Mouse (Mus musculus): Measurements from ENCODE around the gene Cd247.

Cd247 gene

DNA sequence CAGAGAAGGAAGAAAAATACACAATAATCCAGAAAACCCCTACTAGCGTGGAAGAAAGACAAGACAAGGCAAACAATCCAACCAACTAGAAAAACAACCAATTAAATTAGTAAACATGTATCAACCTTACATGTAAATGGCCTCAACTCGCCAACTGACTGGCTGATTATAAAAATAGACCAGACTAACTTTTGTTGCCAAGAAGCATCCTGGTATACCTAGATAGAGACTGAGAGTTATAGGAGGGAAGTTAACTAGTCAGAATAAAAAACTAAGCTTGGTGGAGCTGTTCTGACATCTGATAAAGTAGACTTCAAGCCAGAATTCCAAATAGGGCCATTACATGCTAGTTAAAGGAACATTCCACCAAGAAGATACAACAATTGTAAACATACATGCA lies 136.7 kb downstream of the Cd247 start:
- no peak for DNase-seq
